Mouse (Mus musculus) liver, embryonic 14.5 days (tissue): ENCODE measurements at regions not wholly inside any gene's neighbourhood (a gene's known extent, or its start where the extent isn't known, plus 50 kb on each side); places are given as distances from the start of the nearest gene placed in this dataset.

Experiments used
- ATAC-seq: fragments of 200-750 bp; cut with Nextera tagmentation; 2 replicates; pipeline ENCODE4 v1.8.0; 2017; ENCODE audit warnings: moderate number of reproducible peaks, mild to moderate bottlenecking, moderate library complexity; ENCODE audit not compliant: insufficient read depth
- DNase-seq, 3 experiments: peaks; one replicate each; pipeline ENCODE4 v3.0.0-alpha.2; 2012 to 2013; ENCODE audit warnings: low read depth in 3 of 3, low spot score in 3 of 3
- H3K27ac ChIP-seq: fragments of 300-500 bp; sonication (generic); 2 replicates; pipeline ENCODE4 v1.5.1; 2014; ENCODE audit warnings: moderate library complexity, mild to moderate bottlenecking, control low read depth, inconsistent platforms
- H3K27me3 ChIP-seq: fragments of 300-500 bp; sonication (generic); 2 replicates; pipeline ENCODE4 v1.6.1; 2014; ENCODE audit warnings: mild to moderate bottlenecking, low read length, moderate library complexity; ENCODE audit not compliant: control insufficient read depth, insufficient read depth
- H3K36me3 ChIP-seq: fragments of 300-500 bp; sonication (generic); replicated peaks from 2 replicates; pipeline ENCODE4 v1.6.1; 2014; ENCODE audit warnings: low read depth; ENCODE audit not compliant: control insufficient read depth, insufficient read depth
- H3K4me1 ChIP-seq, 2 experiments: fragments of 200-500 bp in 1 of 2; fragments of 300-500 bp in 1 of 2; sonication (generic) in 1 of 2; replicated peaks; 2 replicates each; pipeline ENCODE4 v1.6.1; 2012 to 2014; ENCODE audit warnings: antibody characterized with exemption in 1 of 2, inconsistent platforms in 1 of 2, low read length in 1 of 2; ENCODE audit not compliant: control insufficient read depth in 2 of 2, insufficient read depth in 2 of 2
- H3K4me2 ChIP-seq: fragments of 300-500 bp; sonication (generic); 2 replicates; pipeline ENCODE4 v1.6.1; 2014; ENCODE audit warnings: low read depth, mild to moderate bottlenecking, control low read depth, moderate library complexity
- H3K4me3 ChIP-seq, 2 experiments: fragments of 200-500 bp in 1 of 2; fragments of 300-500 bp in 1 of 2; sonication (generic) in 1 of 2; 2 replicates each; pipeline ENCODE4 v1.5.1; 2012 to 2014; ENCODE audit warnings: low read depth in 2 of 2, low read length in 2 of 2, mild to moderate bottlenecking in 2 of 2, control low read depth in 1 of 2, inconsistent platforms in 1 of 2, moderate library complexity in 1 of 2; ENCODE audit not compliant: insufficient read depth in 1 of 2
- H3K9ac ChIP-seq: fragments of 300-500 bp; sonication (generic); replicated peaks from 2 replicates; pipeline ENCODE4 v1.6.1; 2014; ENCODE audit warnings: mild to moderate bottlenecking, control low read depth, moderate library complexity
- H3K9me3 ChIP-seq: fragments of 300-500 bp; sonication (generic); 2 replicates; pipeline ENCODE4 v1.6.1; 2016; ENCODE audit warnings: low read length, mixed read lengths; ENCODE audit not compliant: control insufficient read depth
- CTCF ChIP-seq: IDR thresholded peaks from 2 replicates; pipeline ENCODE4 v1.5.1; 2016; ENCODE audit warnings: antibody characterized with exemption, low read depth, control low read depth
- EP300 ChIP-seq: IDR thresholded peaks from 2 replicates; pipeline ENCODE4 v1.6.1; 2016; ENCODE audit warnings: antibody characterized with exemption, low read depth
- WGBS: fragments of 180-500 bp; shearing (Covaris S2); extraction: QIAGEN DNeasy Blood & Tissue Kit; methylation state at CpG from one replicate; pipeline ENCODE4 v1.1.7; 2014; ENCODE audit not compliant: insufficient replicate concordance; 5-methylcytosine and 5-hydroxymethylcytosine counted together

GRCm38 (mm10) chr15:51657621-51658020 lies 2227.1 kb upstream of the Gm7489 start:
- no peaks in the 10 kb centered on the region for H3K36me3 ChIP-seq
- no peak for DNase-seq
- H3K27ac ChIP-seq: no peak overlapping the region
- H3K4me1 ChIP-seq: no peaks in the 10 kb centered on the region
- TF ChIP-seq CTCF (no peak), EP300 (no peak)
- H3K9ac ChIP-seq: no peak overlapping the region
- 29% methylated on average over 1 of the region's 1 CpGs for WGBS
- no peak overlapping the region for H3K4me3 ChIP-seq
- H3K4me2 ChIP-seq: no peak overlapping the region
- ATAC-seq: peak; percentile 62; the same call in 1 of the 2 replicates
- no peaks in the 10 kb centered on the region for H3K27me3 ChIP-seq
- H3K9me3 ChIP-seq: no peaks in the 10 kb centered on the region

GRCm38 (mm10) chr15:51668340-51668739 lies 2216.4 kb upstream of the Gm7489 start:
- no peak overlapping the region for H3K27ac ChIP-seq
- DNase-seq (no peak), ATAC-seq (no peak)
- no peaks in the 10 kb centered on the region for H3K36me3 ChIP-seq
- TF ChIP-seq CTCF (no peak), EP300 (no peak)
- H3K9me3 ChIP-seq: no peaks in the 10 kb centered on the region
- H3K4me2 ChIP-seq: no peak overlapping the region
- no peaks in the 10 kb centered on the region; a peak in 1 of 4 replicates for H3K4me1 ChIP-seq
- H3K9ac ChIP-seq: no peak overlapping the region
- WGBS: 61% methylated on average over 3 of the region's 3 CpGs
- H3K4me3 ChIP-seq: no peak overlapping the region
- no peaks in the 10 kb centered on the region for H3K27me3 ChIP-seq

- Histone ChIP-seq H3K4me1 (peaks cover 0 to 6% of the 10 kb centered on the region in 2 experiments; a peak in 3 of 4 replicates), H3K36me3 (no peaks in the 10 kb centered on the region), H3K4me2 (no peak overlapping the region), H3K27ac (no peak overlapping the region), H3K27me3 (no peaks in the 10 kb centered on the region), H3K9me3 (no peaks in the 10 kb centered on the region), H3K9ac (no peak overlapping the region), H3K4me3 (no peak overlapping the region)
- TF ChIP-seq CTCF: no peak
- TF ChIP-seq EP300: no peak
- no peak for DNase-seq
- WGBS: 74% methylated on average over 18 of the region's 18 CpGs
- ATAC-seq: no peak
These were observed 2212.9 kb upstream of the Gm7489 start for GRCm38 (mm10) chr15:51671667-51672372.

- peaks cover 0 to 6% of the 10 kb centered on the region in 2 experiments; a peak in 3 of 4 replicates for H3K4me1 ChIP-seq
- no peak overlapping the region for H3K9ac ChIP-seq
- H3K27ac ChIP-seq: no peak overlapping the region
- 24% methylated on average over 1 of the region's 1 CpGs for whole genome bisulfite sequencing
- H3K9me3 ChIP-seq: no peaks in the 10 kb centered on the region
- no peak overlapping the region for H3K4me3 ChIP-seq
- DNase-seq (no peak), ATAC-seq (peak; percentile 41; the same call in 1 of the 2 replicates)
- no peaks in the 10 kb centered on the region for H3K36me3 ChIP-seq
- TF ChIP-seq EP300 (no peak), CTCF (no peak)
- H3K4me2 ChIP-seq: no peak overlapping the region
- no peaks in the 10 kb centered on the region for H3K27me3 ChIP-seq
These were observed 2211.2 kb upstream of the Gm7489 start for GRCm38 (mm10) chr15:51673483-51673882.

GRCm38 (mm10) chr15:51675291-51675690 lies 2209.4 kb upstream of the Gm7489 start:
- no peaks in the 10 kb centered on the region for H3K9me3 ChIP-seq
- peaks cover 0 to 6% of the 10 kb centered on the region in 2 experiments; a peak in 3 of 4 replicates for H3K4me1 ChIP-seq
- H3K27ac ChIP-seq: no peak overlapping the region
- no peak overlapping the region for H3K9ac ChIP-seq
- WGBS: 37% methylated on average over 4 of the region's 4 CpGs
- no peak overlapping the region for H3K4me3 ChIP-seq
- ATAC-seq (no peak), DNase-seq (no peak)
- no peak for TF ChIP-seq CTCF
- TF ChIP-seq EP300: no peak
- no peaks in the 10 kb centered on the region for H3K36me3 ChIP-seq
- H3K27me3 ChIP-seq: no peaks in the 10 kb centered on the region
- H3K4me2 ChIP-seq: no peak overlapping the region
